Mouse (Mus musculus) lung, embryonic 15.5 days (tissue): ENCODE measurements at regions not wholly inside any gene's neighbourhood (a gene's known extent, or its start where the extent isn't known, plus 50 kb on each side); places are given as distances from the start of the nearest gene placed in this dataset.

ENCODE experiments used
- ATAC-seq: fragments of 200-750 bp; cut with Nextera tagmentation; 2 replicates; pipeline ENCODE4 v1.8.0; 2017; ENCODE audit warnings: moderate number of reproducible peaks, borderline replicate concordance; ENCODE audit not compliant: low FRiP score, low TSS enrichment; ENCODE audit errors: extremely low read depth
- H3K27ac ChIP-seq: fragments of 300-500 bp; sonication (generic); 2 replicates; pipeline ENCODE4 v1.5.1; 2015; ENCODE audit warnings: moderate library complexity, mild to moderate bottlenecking, inconsistent platforms
- H3K27me3 ChIP-seq: fragments of 300-500 bp; sonication (generic); 2 replicates; pipeline ENCODE4 v1.6.1; 2015; ENCODE audit warnings: inconsistent platforms
- H3K36me3 ChIP-seq: fragments of 300-500 bp; sonication (generic); 2 replicates; pipeline ENCODE4 v1.6.1; 2015; ENCODE audit warnings: inconsistent platforms
- H3K4me1 ChIP-seq: fragments of 300-500 bp; sonication (generic); 2 replicates; pipeline ENCODE4 v1.6.1; 2015; ENCODE audit warnings: inconsistent platforms
- H3K4me2 ChIP-seq: fragments of 300-500 bp; sonication (generic); 2 replicates; pipeline ENCODE4 v1.6.1; 2015; ENCODE audit warnings: inconsistent platforms, mild to moderate bottlenecking, moderate library complexity
- H3K4me3 ChIP-seq: fragments of 300-500 bp; sonication (generic); 2 replicates; pipeline ENCODE4 v1.5.1; 2015; ENCODE audit warnings: mild to moderate bottlenecking, inconsistent platforms
- H3K9ac ChIP-seq: fragments of 300-500 bp; sonication (generic); 2 replicates; pipeline ENCODE4 v1.6.1; 2015; ENCODE audit warnings: inconsistent platforms
- H3K9me3 ChIP-seq: fragments of 300-500 bp; sonication (generic); 2 replicates; pipeline ENCODE4 v1.6.1; 2016; ENCODE audit warnings: inconsistent platforms
- WGBS: fragments of 180-500 bp; shearing (Covaris S2); methylation state at CpG from one replicate; pipeline ENCODE4 v1.1.7; 2015; 5-methylcytosine and 5-hydroxymethylcytosine counted together

- Histone ChIP-seq H3K4me3 (no peak overlapping the region), H3K27me3 (peaks cover 67% of the 10 kb centered on the region), H3K9me3 (no peaks in the 10 kb centered on the region), H3K9ac (no peak overlapping the region), H3K36me3 (no peaks in the 10 kb centered on the region), H3K4me2 (no peak overlapping the region), H3K27ac (no peak overlapping the region), H3K4me1 (peaks cover 6% of the 10 kb centered on the region; the same call in 1 of the 2 replicates)
- WGBS = 23% methylated on average over 11 of the region's 11 CpGs
- no peak for ATAC-seq
Observed at GRCm38 (mm10) chr5:106557733-106558132, 51.2 kb upstream of the Gm17304 start.

GRCm38 (mm10) chr5:106539286-106539685 is 69.6 kb upstream of the Gm17304 start:
- no peak for ATAC-seq
- H3K4me2 ChIP-seq = no peak overlapping the region
- H3K36me3 ChIP-seq = no peaks in the 10 kb centered on the region
- no peaks in the 10 kb centered on the region for H3K4me1 ChIP-seq
- no peak overlapping the region for H3K4me3 ChIP-seq
- no peaks in the 10 kb centered on the region for H3K27me3 ChIP-seq
- no peak overlapping the region for H3K27ac ChIP-seq
- H3K9me3 ChIP-seq = no peaks in the 10 kb centered on the region
- WGBS = 73% methylated on average over 6 of the region's 6 CpGs
- no peak overlapping the region for H3K9ac ChIP-seq

- no peak overlapping the region for H3K9ac ChIP-seq
Observed at GRCm38 (mm10) chr5:106537153-106537552, 71.7 kb upstream of the Gm17304 start.

DNA sequence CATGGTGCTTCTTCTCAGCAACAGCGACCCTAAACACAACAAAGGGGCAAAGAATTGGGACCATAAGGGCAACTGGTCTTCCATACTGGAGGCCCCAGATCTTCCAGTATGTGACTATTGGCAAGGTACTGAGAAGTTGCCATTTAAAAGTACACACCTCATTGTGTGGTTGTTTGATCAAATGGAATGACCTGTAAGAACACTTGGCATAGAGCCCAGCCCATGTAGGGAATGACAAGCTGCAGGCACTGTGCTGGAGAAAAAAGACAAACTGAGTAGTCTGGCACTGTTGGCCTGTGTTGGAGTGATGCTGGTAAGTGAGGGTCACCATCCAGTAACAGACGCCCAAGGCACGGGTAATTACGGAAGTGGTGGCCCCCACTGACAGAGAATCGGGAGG is 72.8 kb upstream of the Gm17304 start:
- H3K4me1 ChIP-seq = no peaks in the 10 kb centered on the region
- H3K4me3 ChIP-seq = no peak overlapping the region
- no peak overlapping the region for H3K9ac ChIP-seq
- H3K4me2 ChIP-seq = no peak overlapping the region
- H3K36me3 ChIP-seq = no peaks in the 10 kb centered on the region
- 49% methylated on average over 5 of the region's 5 CpGs for WGBS
- H3K9me3 ChIP-seq = no peaks in the 10 kb centered on the region
- no peak for ATAC-seq
- H3K27ac ChIP-seq = no peak overlapping the region
- H3K27me3 ChIP-seq = no peaks in the 10 kb centered on the region

More at GRCm38 (mm10) chr5:106537153-106537552, 71.7 kb upstream of the Gm17304 start:
- H3K4me1 ChIP-seq = no peaks in the 10 kb centered on the region
- H3K4me2 ChIP-seq = no peak overlapping the region
- 25% methylated on average over 6 of the region's 6 CpGs for WGBS
- no peaks in the 10 kb centered on the region for H3K9me3 ChIP-seq
- H3K27ac ChIP-seq = no peak overlapping the region
- no peak for ATAC-seq
- H3K27me3 ChIP-seq = no peaks in the 10 kb centered on the region
- H3K4me3 ChIP-seq = no peak overlapping the region
- no peaks in the 10 kb centered on the region for H3K36me3 ChIP-seq

DNA sequence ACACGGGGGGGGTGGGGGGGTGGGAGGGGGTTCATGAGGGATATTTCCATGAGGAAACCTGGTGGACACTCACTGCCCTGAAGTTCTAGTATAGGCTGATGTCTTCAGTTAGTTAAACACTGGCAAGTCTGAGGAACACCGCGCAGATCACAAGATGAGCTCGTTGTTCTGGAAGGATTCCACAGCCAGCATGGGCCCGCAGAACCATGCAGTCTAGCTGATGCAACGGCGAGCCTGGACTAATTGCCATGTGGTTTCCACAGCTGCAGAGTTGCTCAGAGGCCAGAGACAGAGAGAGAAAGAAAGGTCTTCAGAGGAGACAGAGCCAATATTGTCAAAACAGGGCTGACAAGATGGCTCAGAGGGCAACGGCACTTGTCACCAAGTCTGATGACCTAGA is 70.8 kb upstream of the Barhl2 start:
- H3K27me3 ChIP-seq = no peaks in the 10 kb centered on the region
- H3K4me2 ChIP-seq = no peak overlapping the region
- no peak overlapping the region for H3K9ac ChIP-seq
- no peaks in the 10 kb centered on the region for H3K9me3 ChIP-seq
- no peaks in the 10 kb centered on the region for H3K36me3 ChIP-seq
- no peaks in the 10 kb centered on the region for H3K4me1 ChIP-seq
- WGBS = 87% methylated on average over 8 of the region's 8 CpGs
- ATAC-seq = no peak
- no peak overlapping the region for H3K27ac ChIP-seq
- no peak overlapping the region for H3K4me3 ChIP-seq

DNA sequence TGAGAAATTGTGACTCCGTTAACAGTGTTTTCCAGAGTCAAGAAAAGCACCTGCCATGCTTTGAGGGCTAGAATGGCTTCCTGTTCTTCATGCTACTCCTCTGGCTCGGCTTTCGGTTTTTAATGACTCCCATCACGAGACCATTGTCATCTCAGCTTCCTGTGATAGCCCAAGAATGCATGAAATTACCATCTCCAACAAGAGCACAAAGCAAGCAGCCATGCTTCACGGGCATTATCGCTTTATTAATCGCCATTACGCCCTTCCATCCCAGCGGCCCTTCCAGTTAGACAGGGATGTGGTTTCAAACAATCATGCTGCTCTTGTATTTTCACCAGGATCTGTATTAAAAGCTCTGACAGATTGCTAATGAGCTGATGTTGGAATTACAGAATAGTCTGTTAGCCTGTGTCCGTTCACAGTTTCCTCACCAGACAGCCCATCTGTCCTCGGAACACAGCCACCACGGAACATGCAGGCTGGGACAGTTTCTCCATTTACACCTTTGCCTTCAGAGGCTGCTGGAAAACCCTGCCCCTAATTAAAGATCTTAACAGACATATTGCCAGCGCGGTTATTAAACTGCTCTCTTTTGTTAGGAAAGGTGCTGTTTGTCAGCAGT is 69.5 kb upstream of the Barhl2 start:
- no peak overlapping the region for H3K9ac ChIP-seq
- H3K36me3 ChIP-seq = no peaks in the 10 kb centered on the region
- H3K27ac ChIP-seq = no peak overlapping the region
- no peak overlapping the region for H3K4me2 ChIP-seq
- ATAC-seq = no peak
- no peak overlapping the region for H3K4me3 ChIP-seq
- no peaks in the 10 kb centered on the region for H3K4me1 ChIP-seq
- 72% methylated on average over 14 of the region's 14 CpGs for WGBS
- H3K9me3 ChIP-seq = no peaks in the 10 kb centered on the region
- H3K27me3 ChIP-seq = no peaks in the 10 kb centered on the region

GRCm38 (mm10) chr5:106512423-106513089 is 54.6 kb upstream of the Barhl2 start:
- Histone ChIP-seq H3K9ac (no peak overlapping the region), H3K36me3 (no peaks in the 10 kb centered on the region), H3K4me2 (no peak overlapping the region), H3K4me1 (no peaks in the 10 kb centered on the region), H3K4me3 (no peak overlapping the region), H3K27ac (no peak overlapping the region), H3K27me3 (no peaks in the 10 kb centered on the region), H3K9me3 (no peaks in the 10 kb centered on the region)
- WGBS = 64% methylated on average over 7 of the region's 7 CpGs
- ATAC-seq = no peak

- Histone ChIP-seq H3K27me3 (no peaks in the 10 kb centered on the region), H3K4me1 (no peaks in the 10 kb centered on the region), H3K27ac (no peak overlapping the region), H3K9me3 (no peaks in the 10 kb centered on the region), H3K36me3 (no peaks in the 10 kb centered on the region), H3K9ac (no peak overlapping the region), H3K4me2 (no peak overlapping the region), H3K4me3 (no peak overlapping the region)
- WGBS = 65% methylated on average over 5 of the region's 5 CpGs
- ATAC-seq = no peak
Observed at GRCm38 (mm10) chr5:106507901-106508300, 49.9 kb upstream of the Barhl2 start.
